Mouse (Mus musculus) liver, postnatal 0 days (tissue): Measurements from ENCODE around the gene Gm42742.

Experiments
- CTCF ChIP-seq: sonication (generic); IDR thresholded peaks from 2 replicates; pipeline ENCODE4 v1.5.1; 2016; ENCODE audit warnings: antibody characterized with exemption, low read depth
- EP300 ChIP-seq: IDR thresholded peaks from 2 replicates; pipeline ENCODE4 v1.6.1; 2016; ENCODE audit warnings: antibody characterized with exemption, low read depth, mild to moderate bottlenecking

DNA sequence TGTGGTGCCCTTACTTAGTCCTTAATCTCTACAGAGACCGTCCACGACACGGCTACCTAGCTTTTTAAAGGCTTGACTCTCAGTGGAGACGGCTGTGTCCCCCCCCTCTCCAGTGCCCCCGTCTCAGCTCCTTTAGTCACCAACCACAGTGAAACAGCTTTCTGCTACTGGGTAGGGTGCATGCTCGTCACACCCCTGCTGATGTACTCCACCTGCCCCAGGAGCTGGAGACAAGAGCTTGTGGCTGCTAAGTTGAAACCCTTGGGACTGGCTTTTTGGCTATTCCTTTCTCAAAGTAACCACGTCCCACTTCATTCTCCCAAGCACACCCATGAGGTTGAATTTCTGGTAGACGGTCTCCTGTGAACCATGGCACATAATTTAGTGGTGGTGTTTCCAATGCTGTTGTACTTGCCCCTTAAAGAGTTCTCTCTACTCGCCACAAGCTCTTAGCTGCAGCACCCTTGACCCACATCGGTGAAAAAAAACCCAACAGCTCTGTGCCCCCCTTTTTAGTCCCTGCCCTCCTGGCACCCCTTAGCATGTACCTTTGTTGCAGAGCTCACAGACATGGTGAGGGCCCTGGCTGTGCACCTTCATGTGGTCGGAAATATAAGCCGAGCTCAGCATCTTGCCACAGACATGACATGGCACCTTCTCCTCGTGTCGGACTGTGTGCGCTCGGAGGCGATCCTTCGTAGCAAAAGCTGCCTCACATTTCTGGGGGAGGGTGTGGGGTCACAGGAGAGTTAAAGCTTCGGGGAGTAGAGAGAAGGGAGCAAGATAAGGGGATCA lies 3.2 kb upstream of the Gm42742 start:
- TF ChIP-seq CTCF, result no peak
- TF ChIP-seq EP300, result no peak
